Mouse (Mus musculus): ENCODE measurements around the gene Ncstn. TPM values are rescaled to one million over a fixed set of nuclear protein-coding genes. Genes with fewer than 3 reads are reported as not detected.

Gene Ncstn
- polyA plus RNA-seq, 1 experiment from 2014 or later = 136 TPM

GRCm38 (mm10) chr1:172049131-172049782, 33.3 kb downstream of the Ncstn start:
- Histone ChIP-seq H3K9me3 (ENCODE audit: control insufficient read depth, low read length) (no peaks in the 10 kb centered on the region), H3K27me3 (ENCODE audit: control insufficient read depth, insufficient read depth, low read length) (peaks cover 2% of the 10 kb centered on the region), H3K4me2 (replicated peaks; ENCODE audit: low read depth, low read length) (no peak overlapping the region), H3K27ac (ENCODE audit: low read depth, low read length) (no peak overlapping the region), H3K36me3 (ENCODE audit: control insufficient read depth, insufficient read depth, low read length) (no peaks in the 10 kb centered on the region), H3K4me1 (ENCODE audit: control insufficient read depth, insufficient read depth, low read length) (peaks cover 22% of the 10 kb centered on the region), H3K4me3 (ENCODE audit: low read length) (no peak overlapping the region), H3K9ac (ENCODE audit: low read depth, low read length) (no peak overlapping the region)
- 33% methylated on average over 13 of the region's 13 CpGs for WGBS
- no peak for ATAC-seq (ENCODE audit: low FRiP score, low TSS enrichment)

- ATAC-seq (ENCODE audit: low FRiP score, low TSS enrichment) = peak; percentile 54
- Histone ChIP-seq H3K4me3 (ENCODE audit: low read length) (peak overlapping the region; percentile 4; the same call in 1 of the 2 replicates), H3K36me3 (ENCODE audit: control insufficient read depth, insufficient read depth, low read length) (no peaks in the 10 kb centered on the region), H3K9me3 (ENCODE audit: control insufficient read depth, low read length) (no peaks in the 10 kb centered on the region), H3K27me3 (ENCODE audit: control insufficient read depth, insufficient read depth, low read length) (no peaks in the 10 kb centered on the region; the same call in 1 of the 2 replicates), H3K9ac (ENCODE audit: low read depth, low read length) (no peak overlapping the region), H3K27ac (ENCODE audit: low read depth, low read length) (no peak overlapping the region; the same call in 1 of the 2 replicates), H3K4me1 (ENCODE audit: control insufficient read depth, insufficient read depth, low read length) (peaks cover 13% of the 10 kb centered on the region; the same call in 1 of the 2 replicates), H3K4me2 (replicated peaks; ENCODE audit: low read depth, low read length) (peak overlapping the region; percentile 12; the same call in 1 of the 2 replicates)
- 17% methylated on average over 6 of the region's 6 CpGs for WGBS
These were observed 34.3 kb downstream of the Ncstn start for GRCm38 (mm10) chr1:172048241-172048734.

- Histone ChIP-seq H3K36me3 (ENCODE audit: control insufficient read depth, insufficient read depth, low read length) (no peaks in the 10 kb centered on the region), H3K4me2 (replicated peaks; ENCODE audit: low read depth, low read length) (no peak overlapping the region), H3K9me3 (ENCODE audit: control insufficient read depth, low read length) (no peaks in the 10 kb centered on the region), H3K27me3 (ENCODE audit: control insufficient read depth, insufficient read depth, low read length) (no peaks in the 10 kb centered on the region), H3K9ac (ENCODE audit: low read depth, low read length) (no peak overlapping the region), H3K27ac (ENCODE audit: low read depth, low read length) (no peak overlapping the region), H3K4me3 (ENCODE audit: low read length) (no peak overlapping the region), H3K4me1 (ENCODE audit: control insufficient read depth, insufficient read depth, low read length) (peaks cover 9% of the 10 kb centered on the region; the same call in 1 of the 2 replicates)
- 9% methylated on average over 5 of the region's 5 CpGs for WGBS
- ATAC-seq (ENCODE audit: low FRiP score, low TSS enrichment) = peak; percentile 67
These were observed 35.7 kb downstream of the Ncstn start for GRCm38 (mm10) chr1:172046938-172047337.

- Histone ChIP-seq H3K4me2 (replicated peaks; ENCODE audit: low read depth, low read length) (no peak overlapping the region), H3K36me3 (ENCODE audit: control insufficient read depth, insufficient read depth, low read length) (no peaks in the 10 kb centered on the region), H3K27me3 (ENCODE audit: control insufficient read depth, insufficient read depth, low read length) (no peaks in the 10 kb centered on the region), H3K9me3 (ENCODE audit: control insufficient read depth, low read length) (no peaks in the 10 kb centered on the region), H3K4me3 (ENCODE audit: low read length) (no peak overlapping the region), H3K4me1 (ENCODE audit: control insufficient read depth, insufficient read depth, low read length) (peaks cover 9% of the 10 kb centered on the region; the same call in 1 of the 2 replicates), H3K27ac (ENCODE audit: low read depth, low read length) (no peak overlapping the region), H3K9ac (ENCODE audit: low read depth, low read length) (no peak overlapping the region)
- no peak; the same call in 1 of the 2 replicates for ATAC-seq (ENCODE audit: low FRiP score, low TSS enrichment)
- WGBS = 73% methylated on average over 8 of the region's 8 CpGs
These were observed 36.2 kb downstream of the Ncstn start for GRCm38 (mm10) chr1:172046410-172046809.

GRCm38 (mm10) chr1:172029914-172030313, 52.7 kb downstream of the Ncstn start:
- Histone ChIP-seq H3K9me3 (ENCODE audit: control insufficient read depth, low read length) (no peaks in the 10 kb centered on the region), H3K9ac (ENCODE audit: low read depth, low read length) (no peak overlapping the region), H3K27me3 (ENCODE audit: control insufficient read depth, insufficient read depth, low read length) (no peaks in the 10 kb centered on the region), H3K4me2 (replicated peaks; ENCODE audit: low read depth, low read length) (no peak overlapping the region), H3K36me3 (ENCODE audit: control insufficient read depth, insufficient read depth, low read length) (no peaks in the 10 kb centered on the region), H3K4me3 (ENCODE audit: low read length) (no peak overlapping the region), H3K27ac (ENCODE audit: low read depth, low read length) (no peak overlapping the region), H3K4me1 (ENCODE audit: control insufficient read depth, insufficient read depth, low read length) (peaks cover 20% of the 10 kb centered on the region)
- WGBS = 95% methylated on average over 2 of the region's 2 CpGs
- ATAC-seq (ENCODE audit: low FRiP score, low TSS enrichment) = no peak

- H3K27ac ChIP-seq (ENCODE audit: low read depth, low read length) = peak within 1 kb of the TSS; percentile 86
- peaks cover 4% of the 10 kb centered on the region; the same call in 1 of the 2 replicates for H3K36me3 ChIP-seq (ENCODE audit: control insufficient read depth, insufficient read depth, low read length)
- peak within 1 kb of the TSS; percentile 93 for H3K4me3 ChIP-seq (ENCODE audit: low read length)
- H3K27me3 ChIP-seq (ENCODE audit: control insufficient read depth, insufficient read depth, low read length) = no peaks in the 10 kb centered on the region
- no peak for ATAC-seq (ENCODE audit: low FRiP score, low TSS enrichment)
- peak within 1 kb of the TSS; percentile 60 for H3K4me2 ChIP-seq (replicated peaks; ENCODE audit: low read depth, low read length)
- peaks cover 32% of the 10 kb centered on the region for H3K4me1 ChIP-seq (ENCODE audit: control insufficient read depth, insufficient read depth, low read length)
- WGBS = 42% methylated on average over 21 of the region's 21 CpGs
- H3K9me3 ChIP-seq (ENCODE audit: control insufficient read depth, low read length) = no peaks in the 10 kb centered on the region
- peak within 1 kb of the TSS; percentile 93 for H3K9ac ChIP-seq (ENCODE audit: low read depth, low read length)
These were observed 54.0 kb downstream of the Ncstn start, which contains the start of gene Vangl2 for GRCm38 (mm10) chr1:172028394-172029275. Vangl2 (minus strand) TSS chr1:172028444.

GRCm38 (mm10) chr1:172027809-172028102, 54.8 kb downstream of the Ncstn start:
- 9% methylated on average over 10 of the region's 10 CpGs for WGBS
- Histone ChIP-seq H3K27me3 (ENCODE audit: control insufficient read depth, insufficient read depth, low read length) (no peaks in the 10 kb centered on the region), H3K4me2 (replicated peaks; ENCODE audit: low read depth, low read length) (peak overlapping the region; percentile 60), H3K4me1 (ENCODE audit: control insufficient read depth, insufficient read depth, low read length) (peaks cover 32% of the 10 kb centered on the region), H3K9me3 (ENCODE audit: control insufficient read depth, low read length) (no peaks in the 10 kb centered on the region), H3K36me3 (ENCODE audit: control insufficient read depth, insufficient read depth, low read length) (peaks cover 6% of the 10 kb centered on the region; the same call in 1 of the 2 replicates), H3K9ac (ENCODE audit: low read depth, low read length) (peak overlapping the region; percentile 93), H3K4me3 (ENCODE audit: low read length) (peak overlapping the region; percentile 93; the same call in 1 of the 2 replicates), H3K27ac (ENCODE audit: low read depth, low read length) (peak overlapping the region; percentile 86)
- peak; percentile 47 for ATAC-seq (ENCODE audit: low FRiP score, low TSS enrichment)

- peak; percentile 90 for ATAC-seq (ENCODE audit: low FRiP score, low TSS enrichment)
- WGBS = under 1% methylated on average over 48 of the region's 54 CpGs
- Histone ChIP-seq H3K9ac (ENCODE audit: low read depth, low read length) (peak overlapping the region; percentile 93), H3K27ac (ENCODE audit: low read depth, low read length) (peak overlapping the region; percentile 87), H3K4me3 (ENCODE audit: low read length) (peak overlapping the region; percentile 93), H3K9me3 (ENCODE audit: control insufficient read depth, low read length) (no peaks in the 10 kb centered on the region), H3K27me3 (ENCODE audit: control insufficient read depth, insufficient read depth, low read length) (no peaks in the 10 kb centered on the region), H3K4me2 (replicated peaks; ENCODE audit: low read depth, low read length) (peak overlapping the region; percentile 60), H3K4me1 (ENCODE audit: control insufficient read depth, insufficient read depth, low read length) (peaks cover 35% of the 10 kb centered on the region), H3K36me3 (ENCODE audit: control insufficient read depth, insufficient read depth, low read length) (peaks cover 6% of the 10 kb centered on the region; the same call in 1 of the 2 replicates)
These were observed 55.4 kb downstream of the Ncstn start for GRCm38 (mm10) chr1:172027010-172027808.
